Mouse (Mus musculus): Measurements from ENCODE around the gene Psme3. TPM values are rescaled to one million over a fixed set of nuclear protein-coding genes. Genes with fewer than 3 reads are reported as not detected.

Gene Psme3
- polyA plus RNA-seq, 1 experiment: 126 TPM

DNA sequence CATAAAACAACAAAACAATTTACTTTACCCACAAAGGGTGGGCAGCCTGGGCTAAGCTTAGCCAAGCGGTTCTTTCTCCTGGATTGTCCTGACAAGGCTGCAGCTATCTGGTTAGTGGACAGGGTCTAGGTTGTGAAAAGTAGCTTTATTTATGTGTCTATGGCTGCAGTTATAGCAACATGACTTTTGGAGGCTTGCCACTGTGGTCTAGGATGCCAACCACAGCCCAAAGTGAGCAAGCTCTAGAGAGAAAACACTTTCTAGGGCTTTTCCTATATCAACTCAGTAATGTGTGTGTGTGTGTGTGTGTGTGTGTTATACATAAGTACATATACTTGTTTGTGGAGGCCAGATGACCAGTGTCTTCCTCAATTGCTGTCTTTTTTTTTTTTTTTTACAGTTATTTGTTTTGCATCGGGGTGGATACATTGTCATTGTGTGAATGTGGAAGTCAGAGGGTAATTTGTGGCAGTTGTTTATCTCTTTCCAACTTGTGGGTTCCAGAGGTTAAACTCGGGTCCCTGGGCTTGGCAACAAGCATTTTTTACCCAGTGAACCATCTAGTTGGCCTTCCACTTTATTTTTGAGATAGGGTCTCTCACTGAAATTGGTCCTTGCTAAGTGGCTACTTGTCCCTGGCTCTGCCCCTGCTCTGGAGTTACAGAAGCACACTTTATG lies 41.6 kb downstream of the Psme3 start:
- TF ChIP-seq CTCF (IDR thresholded peaks at IDR 0.05; ENCODE audit: borderline replicate concordance, extremely low read depth, insufficient read depth, insufficient read length): no peak
- no peak for TF ChIP-seq POLR2A (IDR thresholded peaks at IDR 0.05; ENCODE audit: borderline replicate concordance, extremely low read depth, insufficient read depth, insufficient read length, poor library complexity, severe bottlenecking)
- DNase-seq (ENCODE audit: low read depth): no peak

DNA sequence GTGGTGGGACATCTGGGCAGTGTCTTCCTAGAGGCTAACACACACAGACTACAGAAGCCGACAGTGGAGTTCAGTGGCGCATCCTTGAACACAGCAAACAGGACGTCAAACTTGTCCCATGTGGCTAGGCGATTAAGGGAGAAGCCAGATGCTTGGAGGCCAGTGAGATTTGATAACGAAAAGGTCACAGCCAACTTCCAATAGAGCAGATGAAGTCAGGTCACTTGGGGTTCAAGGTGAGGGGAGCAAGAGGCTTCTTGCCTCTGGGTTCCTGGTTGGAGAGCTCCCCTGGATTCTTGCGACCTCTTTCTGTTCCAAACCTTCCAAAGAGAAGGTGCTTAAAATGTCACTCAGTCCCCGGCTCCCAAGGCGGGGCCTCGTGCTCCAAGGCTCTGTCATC lies 43.8 kb downstream of the Psme3 start:
- TF ChIP-seq POLR2A (IDR thresholded peaks at IDR 0.05; ENCODE audit: borderline replicate concordance, extremely low read depth, insufficient read depth, insufficient read length, poor library complexity, severe bottlenecking) (no peak), CTCF (IDR thresholded peaks at IDR 0.05; ENCODE audit: borderline replicate concordance, extremely low read depth, insufficient read depth, insufficient read length) (no peak)
- no peak for DNase-seq (ENCODE audit: low read depth)

DNA sequence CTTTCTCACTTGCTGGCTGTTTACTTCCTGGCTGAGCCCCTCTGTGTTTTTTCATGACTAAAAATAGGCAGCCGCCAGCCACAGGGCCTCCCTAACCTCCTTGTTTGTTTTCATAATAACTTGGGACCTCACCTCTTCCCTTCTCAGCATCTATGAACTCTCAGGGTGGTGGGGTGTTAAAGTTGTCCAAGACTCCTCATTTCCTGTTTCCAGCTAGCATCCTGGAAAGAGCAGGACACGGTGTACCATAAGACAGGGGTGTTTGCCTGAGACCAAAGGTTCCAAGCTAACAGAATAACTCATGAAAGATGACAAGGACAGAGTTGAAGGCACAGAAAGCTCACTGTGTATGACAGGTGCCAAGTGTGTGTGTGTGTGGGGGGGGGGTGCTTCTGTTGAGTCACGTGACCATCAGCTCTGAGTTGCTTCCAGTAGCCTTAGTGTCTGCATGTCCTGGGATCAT lies 44.7 kb downstream of the Psme3 start:
- TF ChIP-seq CTCF (IDR thresholded peaks at IDR 0.05; ENCODE audit: borderline replicate concordance, extremely low read depth, insufficient read depth, insufficient read length): no peak
- TF ChIP-seq POLR2A (IDR thresholded peaks at IDR 0.05; ENCODE audit: borderline replicate concordance, extremely low read depth, insufficient read depth, insufficient read length, poor library complexity, severe bottlenecking): no peak
- DNase-seq (ENCODE audit: low read depth): peak; percentile 2

DNA sequence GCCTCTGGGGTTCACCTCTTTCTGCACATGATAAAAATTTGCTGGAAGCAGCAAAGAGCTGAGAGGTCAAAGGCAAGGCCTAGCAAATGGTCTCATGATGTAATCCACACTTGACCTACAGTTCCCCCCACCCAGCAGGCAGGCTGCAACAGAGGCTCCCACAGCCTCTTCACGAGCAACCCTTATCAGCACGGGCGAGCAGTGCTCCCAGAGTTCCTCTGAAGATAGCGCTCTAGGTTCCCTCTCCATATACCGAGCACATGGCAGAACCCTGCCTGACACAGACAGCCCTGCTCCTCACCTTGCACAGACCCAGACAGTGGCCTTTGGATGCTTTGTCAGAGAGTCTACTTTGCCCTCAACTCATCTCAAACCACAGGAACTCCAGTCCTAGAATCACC lies 48.5 kb downstream of the Psme3 start:
- no peak for TF ChIP-seq POLR2A (IDR thresholded peaks at IDR 0.05; ENCODE audit: borderline replicate concordance, extremely low read depth, insufficient read depth, insufficient read length, poor library complexity, severe bottlenecking)
- no peak for TF ChIP-seq CTCF (IDR thresholded peaks at IDR 0.05; ENCODE audit: borderline replicate concordance, extremely low read depth, insufficient read depth, insufficient read length)
- DNase-seq (ENCODE audit: low read depth): no peak

DNA sequence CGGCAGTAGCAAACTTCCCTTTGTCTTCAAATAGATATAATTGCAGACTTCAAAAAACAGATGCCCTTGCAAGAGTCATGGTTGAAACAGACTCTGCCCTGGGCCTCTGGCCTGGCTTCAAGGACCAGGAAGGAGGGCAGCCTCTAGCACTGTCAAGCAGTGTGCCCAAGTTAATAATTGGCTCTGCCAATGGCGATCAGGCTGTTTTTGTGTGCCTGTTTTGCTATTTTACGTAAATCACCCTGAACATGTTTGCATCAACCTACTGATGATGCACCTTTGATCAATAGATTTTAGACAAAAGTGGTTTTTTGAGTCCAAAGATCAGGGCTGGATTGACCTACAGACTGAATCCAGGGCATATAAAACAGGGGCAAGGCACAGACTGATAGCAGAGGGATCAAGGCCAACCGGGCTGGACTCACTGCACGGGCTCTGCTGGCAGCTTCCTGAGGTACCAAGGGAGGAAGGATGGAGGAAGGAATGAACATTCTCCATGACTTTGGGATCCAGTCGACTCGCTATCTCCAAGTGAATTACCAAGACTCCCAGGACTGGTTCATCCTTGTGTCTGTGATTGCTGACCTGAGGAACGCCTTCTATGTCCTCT lies 51.4 kb downstream of the Psme3 start, which contains the start of gene G6pc:
TSS of gene G6pc (plus strand) at position 236 of the 610 bp plus-strand sequence.
- DNase-seq (ENCODE audit: low read depth): no peak
- TF ChIP-seq POLR2A (IDR thresholded peaks at IDR 0.05; ENCODE audit: borderline replicate concordance, extremely low read depth, insufficient read depth, insufficient read length, poor library complexity, severe bottlenecking) (no peak), CTCF (IDR thresholded peaks at IDR 0.05; ENCODE audit: borderline replicate concordance, extremely low read depth, insufficient read depth, insufficient read length) (no peak)

DNA sequence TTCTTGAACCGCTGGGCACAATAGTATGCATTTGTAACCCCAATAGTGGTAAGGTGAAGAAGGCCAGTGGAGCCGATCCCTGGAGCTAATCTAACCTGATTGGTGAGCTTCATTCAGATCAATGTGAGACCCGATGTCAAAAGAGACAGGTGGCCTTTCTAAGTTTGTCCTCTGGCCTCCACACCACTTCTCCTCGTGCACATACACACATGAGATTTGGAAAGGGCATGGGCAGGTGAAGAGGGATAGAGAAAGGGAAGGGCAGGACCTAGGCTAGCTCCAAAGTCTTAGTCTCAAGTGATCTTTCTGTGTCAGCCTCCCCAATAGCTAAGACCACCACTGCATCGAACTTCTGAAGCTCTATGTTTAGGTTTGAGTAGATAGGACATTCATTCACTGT lies 54.1 kb downstream of the Psme3 start:
- TF ChIP-seq CTCF (IDR thresholded peaks at IDR 0.05; ENCODE audit: borderline replicate concordance, extremely low read depth, insufficient read depth, insufficient read length) (no peak), POLR2A (IDR thresholded peaks at IDR 0.05; ENCODE audit: borderline replicate concordance, extremely low read depth, insufficient read depth, insufficient read length, poor library complexity, severe bottlenecking) (no peak)
- DNase-seq (ENCODE audit: low read depth): no peak

Other genes starting within 250 kb of the Psme3 start
- gene Naglu, start 246.2 kb upstream of the Psme3 start, polyA plus RNA-seq (2012; rRNA removed): 11.9 and 12.5 TPM in 2 replicates
- gene Hsd17b1, start 237.8 kb upstream of the Psme3 start, polyA plus RNA-seq (2012; rRNA removed): 0.50 and 0.78 TPM in 2 replicates
- 49.1 and 77.5 TPM in 2 replicates for gene Coasy, start 233.6 kb upstream of the Psme3 start, polyA plus RNA-seq (2012; rRNA removed)
- gene Mlx, start 228.9 kb upstream of the Psme3 start, polyA plus RNA-seq (2012; rRNA removed): 57.7 and 78.3 TPM in 2 replicates
- gene Psmc3ip, start 220.8 kb upstream of the Psme3 start, polyA plus RNA-seq (2012; rRNA removed): 19.4 and 24.2 TPM in 2 replicates
- gene Retreg3, start 196.3 kb upstream of the Psme3 start, polyA plus RNA-seq (2012; rRNA removed): 79.0 and 82.7 TPM in 2 replicates
- 15.5 and 35.5 TPM in 2 replicates for gene Tubg1, start 196.3 kb upstream of the Psme3 start, polyA plus RNA-seq (2012; rRNA removed)
- 25.3 and 30.7 TPM in 2 replicates for gene Tubg2, start 160.3 kb upstream of the Psme3 start, polyA plus RNA-seq (2012; rRNA removed)
- gene Cntnap1, start 145.7 kb upstream of the Psme3 start, polyA plus RNA-seq (2012; rRNA removed): 2.7 and 6.9 TPM in 2 replicates
- 9.5 and 12.0 TPM in 2 replicates for gene Plekhh3, start 144.9 kb upstream of the Psme3 start, polyA plus RNA-seq (2012; rRNA removed)
- 0.19 and 0.20 TPM in 2 replicates for gene Ccr10, start 140.8 kb upstream of the Psme3 start, polyA plus RNA-seq (2012; rRNA removed)
- 27.2 and 29.3 TPM in 2 replicates for gene Ezh1, start 89.8 kb upstream of the Psme3 start, polyA plus RNA-seq (2012; rRNA removed)
- gene Ramp2, start 70.2 kb upstream of the Psme3 start, polyA plus RNA-seq (2012; rRNA removed): 67.7 and 79.6 TPM in 2 replicates
- gene Vps25, start 62.5 kb upstream of the Psme3 start, polyA plus RNA-seq (2012; rRNA removed): 55.2 and 69.3 TPM in 2 replicates
- 4.0 and 5.3 TPM in 2 replicates for gene Wnk4, start 55.6 kb upstream of the Psme3 start, polyA plus RNA-seq (2012; rRNA removed)
- 0.53 and 0.79 TPM in 2 replicates for gene Cntd1, start 37.2 kb upstream of the Psme3 start, polyA plus RNA-seq (2012; rRNA removed)
- gene Coa3, start 37.1 kb upstream of the Psme3 start, polyA plus RNA-seq (2012; rRNA removed): 158 and 159 TPM in 2 replicates
- gene Becn1, start 13.9 kb upstream of the Psme3 start, polyA plus RNA-seq (2012; rRNA removed): 102 and 107 TPM in 2 replicates
- gene Aoc2, start 8.8 kb downstream of the Psme3 start, polyA plus RNA-seq (2012; rRNA removed): 10.1 and 11.5 TPM in 2 replicates
- gene Aoc3, start 14.4 kb downstream of the Psme3 start, polyA plus RNA-seq (2012; rRNA removed): 0.30 and 0.49 TPM in 2 replicates
- gene G6pc, start 51.3 kb downstream of the Psme3 start, polyA plus RNA-seq (2012; rRNA removed): not detected in 2 replicates
- 51.3 and 53.6 TPM in 2 replicates for gene Aarsd1, start 101.4 kb downstream of the Psme3 start, polyA plus RNA-seq (2012; rRNA removed)
- 3.6 and 3.9 TPM in 2 replicates for gene Gm27029, start 108.6 kb downstream of the Psme3 start, polyA plus RNA-seq (2012; rRNA removed)
- 29.9 and 31.2 TPM in 2 replicates for gene Rundc1, start 108.9 kb downstream of the Psme3 start, polyA plus RNA-seq (2012; rRNA removed)
- 1.9 and 2.6 TPM in 2 replicates for gene Ptges3l, start 109.1 kb downstream of the Psme3 start, polyA plus RNA-seq (2012; rRNA removed)
- 836 and 1,059 TPM in 2 replicates for gene Rpl27, start 126.1 kb downstream of the Psme3 start, polyA plus RNA-seq (2012; rRNA removed)
- 2.6 and 3.2 TPM in 2 replicates for gene Ifi35, start 132.2 kb downstream of the Psme3 start, polyA plus RNA-seq (2012; rRNA removed)
- gene Rnd2, start 148.8 kb downstream of the Psme3 start, polyA plus RNA-seq (2012; rRNA removed): 139 and 205 TPM in 2 replicates
- gene Vat1, start 150.0 kb downstream of the Psme3 start, polyA plus RNA-seq (2012; rRNA removed): 169 and 204 TPM in 2 replicates
- gene Brca1, start 235.7 kb downstream of the Psme3 start, polyA plus RNA-seq (2012; rRNA removed): 4.1 and 5.5 TPM in 2 replicates
- 118 and 119 TPM in 2 replicates for gene Nbr1, start 235.9 kb downstream of the Psme3 start, polyA plus RNA-seq (2012; rRNA removed)